Mouse (Mus musculus) myocyte (in vitro differentiated cells): ENCODE measurements around the gene Pde4a.

Source experiments
- CEBPB ChIP-seq: IDR thresholded peaks from 2 replicates; pipeline ENCODE4 v1.6.1; 2011; ENCODE audit warnings: mild to moderate bottlenecking, moderate library complexity; ENCODE audit not compliant: poor library complexity, insufficient read depth, severe bottlenecking
- E2F4 ChIP-seq: IDR thresholded peaks from one replicate; pipeline ENCODE4 v1.6.1; 2011; ENCODE audit warnings: mild to moderate bottlenecking, control low read depth, moderate library complexity; ENCODE audit not compliant: insufficient read depth
- MAX ChIP-seq: IDR thresholded peaks from one replicate; pipeline ENCODE4 v1.6.1; 2011; ENCODE audit warnings: low read depth, mild to moderate bottlenecking, control low read depth
- MYOD1 ChIP-seq, 3 experiments: IDR thresholded peaks; one replicate each; pipeline ENCODE4 v1.6.1; 2011; ENCODE audit warnings: control low read depth in 2 of 3, low read depth in 2 of 3, mild to moderate bottlenecking in 2 of 3, moderate library complexity in 1 of 3; ENCODE audit not compliant: insufficient read length in 2 of 3, control insufficient read depth in 1 of 3
- MYOG ChIP-seq, 3 experiments: IDR thresholded peaks; one replicate each; pipeline ENCODE4 v1.6.1; 2011; ENCODE audit warnings: control low read depth in 2 of 3, low read depth in 2 of 3, mild to moderate bottlenecking in 2 of 3; ENCODE audit not compliant: insufficient read length in 2 of 3, control insufficient read depth in 1 of 3, insufficient read depth in 1 of 3
- POLR2A ChIP-seq: IDR thresholded peaks from one replicate; pipeline ENCODE4 v1.6.1; 2011; ENCODE audit warnings: low read depth, mild to moderate bottlenecking, control low read depth, moderate library complexity; ENCODE audit not compliant: insufficient read length
- POLR2AphosphoS2 ChIP-seq: IDR thresholded peaks from one replicate; pipeline ENCODE4 v1.6.1; 2011; ENCODE audit warnings: low read depth, control low read depth; ENCODE audit not compliant: insufficient read length
- REST ChIP-seq: IDR thresholded peaks from one replicate; pipeline ENCODE4 v1.6.1; 2011; ENCODE audit warnings: mild to moderate bottlenecking, control low read depth, moderate library complexity; ENCODE audit not compliant: insufficient read depth, insufficient read length
- SRF ChIP-seq: IDR thresholded peaks from one replicate; pipeline ENCODE4 v1.6.1; 2011; ENCODE audit warnings: low read depth; ENCODE audit not compliant: control insufficient read depth, insufficient read length
- TCF12 ChIP-seq: IDR thresholded peaks from one replicate; pipeline ENCODE4 v1.6.1; 2011; ENCODE audit warnings: mild to moderate bottlenecking, control low read depth; ENCODE audit not compliant: poor library complexity, insufficient read depth, severe bottlenecking
- USF1 ChIP-seq: IDR thresholded peaks from one replicate; pipeline ENCODE4 v1.6.1; 2011; ENCODE audit warnings: low read depth, mild to moderate bottlenecking, control low read depth, moderate library complexity

GRCm38 (mm10) chr9:21138386-21138785 lies 27.1 kb upstream of the Pde4a start:
- TF ChIP-seq MYOG (IDR thresholded peaks at IDR 0.05; ENCODE audit: control insufficient read depth in 1 of 3, insufficient read depth in 1 of 3, insufficient read length in 2 of 3, low read depth in 2 of 3) (no peak), POLR2A (no peak), MYOD1 (IDR thresholded peaks at IDR 0.05; ENCODE audit: control insufficient read depth in 1 of 3, insufficient read length in 2 of 3, low read depth in 2 of 3) (no peak), MAX (no peak), CEBPB (no peak), TCF12 (no peak), SRF (no peak), USF1 (no peak), E2F4 (no peak), REST (no peak), POLR2AphosphoS2 (no peak)
